Mouse (Mus musculus) kidney, adult 2 months (tissue): Measurements from ENCODE around the gene Nav3. TPM values are rescaled to one million over a fixed set of nuclear protein-coding genes. Genes with fewer than 3 reads are reported as not detected.

ENCODE experiments used
- DNase-seq: peaks from one replicate; pipeline ENCODE4 v3.0.0; 2021
- H3K27ac ChIP-seq: fragments of 200-500 bp; 2 replicates; pipeline ENCODE4 v1.5.1; 2012; ENCODE audit warnings: low read depth, low read length, control low read depth, inconsistent platforms; ENCODE audit not compliant: insufficient read depth
- H3K27me3 ChIP-seq: fragments of 200-500 bp; replicated peaks from 2 replicates; pipeline ENCODE4 v1.6.1; 2012; ENCODE audit warnings: mild to moderate bottlenecking, moderate library complexity, low read length, inconsistent platforms; ENCODE audit not compliant: control insufficient read depth, insufficient read depth
- H3K36me3 ChIP-seq: fragments of 200-500 bp; 2 replicates; pipeline ENCODE4 v1.6.1; 2012; ENCODE audit warnings: mild to moderate bottlenecking, moderate library complexity, low read length, inconsistent platforms; ENCODE audit not compliant: control insufficient read depth, insufficient read depth
- H3K4me1 ChIP-seq: fragments of 200-500 bp; 2 replicates; pipeline ENCODE4 v1.6.1; 2011; ENCODE audit warnings: low read length; ENCODE audit not compliant: control insufficient read depth, insufficient read depth
- H3K4me3 ChIP-seq: fragments of 200-500 bp; 2 replicates; pipeline ENCODE4 v1.5.1; 2011; ENCODE audit warnings: mild to moderate bottlenecking, low read depth, low read length, control low read depth; ENCODE audit not compliant: insufficient read depth
- CTCF ChIP-seq: fragments of 200-500 bp; conservative IDR thresholded peaks from 2 replicates; pipeline ENCODE4 v1.5.1; 2011; ENCODE audit warnings: low read depth, mild to moderate bottlenecking, control low read depth, low read length, moderate library complexity, mixed read lengths; ENCODE audit not compliant: insufficient read depth, insufficient read length
- POLR2A ChIP-seq: fragments of 200-500 bp; IDR thresholded peaks from one replicate; pipeline ENCODE4 v1.6.1; 2011; ENCODE audit warnings: low read depth, low read length, control low read depth
- WGBS: fragments of 180-500 bp; shearing (Covaris S2); methylation state at CpG from one replicate; pipeline ENCODE4 v1.1.7; 2018; 5-methylcytosine and 5-hydroxymethylcytosine counted together
- polyA plus RNA-seq: library from polyadenylated mRNA; depleted of rRNA; stranded (reverse); fragments of >200 nt; gene quantifications from 2 replicates; pipeline ENCODE4 v1.2.3, GENCODE M21; 2012

Gene Nav3
- polyA plus RNA-seq, 1 experiment: 1.8 TPM

DNA sequence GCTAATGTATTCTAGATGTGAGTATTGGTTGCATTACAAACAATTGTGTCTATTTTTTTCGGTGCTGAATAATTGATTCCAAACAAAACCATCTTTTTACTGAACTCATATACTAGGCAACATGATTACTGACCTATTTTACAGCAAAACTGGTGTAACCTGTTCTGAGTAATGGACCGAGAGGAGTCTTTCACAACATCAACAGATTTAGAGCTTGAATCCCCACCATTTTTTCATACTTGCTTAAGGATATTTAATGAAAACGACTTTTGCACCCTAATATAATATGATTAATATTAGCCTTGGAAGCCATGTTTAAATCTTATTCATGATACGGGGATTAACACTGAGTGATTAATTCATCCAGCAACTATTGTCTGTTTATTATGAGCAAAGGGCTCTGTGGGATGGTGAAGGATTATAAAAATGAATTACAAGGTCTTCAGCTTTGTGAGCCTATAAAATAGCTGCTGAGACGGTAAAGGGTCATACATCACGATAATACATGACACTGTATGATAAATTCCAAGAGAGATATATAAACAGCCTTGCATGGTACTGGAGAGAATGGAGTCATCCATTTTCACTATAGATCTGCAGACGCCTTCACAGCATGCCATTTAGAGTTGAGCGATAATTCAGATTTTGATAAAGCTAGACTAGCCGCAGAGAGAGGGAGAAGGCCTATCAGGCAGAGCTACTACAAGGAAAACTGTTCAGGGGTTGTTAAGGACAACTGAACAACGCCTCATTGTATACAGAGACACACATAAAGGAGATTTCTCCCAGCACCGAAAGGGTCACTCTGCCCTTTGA is 567.4 kb downstream of the Nav3 start:
- 74% methylated on average over 11 of the region's 11 CpGs for WGBS
- Histone ChIP-seq H3K27ac (no peak overlapping the region), H3K36me3 (no peaks in the 10 kb centered on the region), H3K4me3 (no peak overlapping the region), H3K27me3 (no peaks in the 10 kb centered on the region), H3K4me1 (no peaks in the 10 kb centered on the region)
- no peak for DNase-seq
- TF ChIP-seq CTCF (no peak), POLR2A (no peak)

DNA sequence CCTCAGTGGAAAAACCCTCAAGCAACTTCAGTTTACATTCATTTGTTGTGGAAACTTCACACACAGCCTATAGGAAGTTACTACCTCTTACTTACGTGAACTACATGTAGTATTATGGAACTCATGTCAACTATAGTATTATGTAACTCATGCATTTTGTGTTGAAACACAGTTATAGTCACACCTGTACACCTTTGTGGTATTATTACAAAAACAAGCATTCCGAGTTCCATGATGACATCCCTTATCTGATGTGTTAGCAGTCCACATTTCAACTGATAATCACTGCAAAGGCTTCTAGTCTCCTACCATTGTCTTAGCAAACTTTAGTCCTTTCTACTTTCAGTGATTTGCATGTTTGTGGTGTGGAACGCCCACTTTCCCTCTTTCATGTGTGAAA is 568.8 kb downstream of the Nav3 start:
- TF ChIP-seq CTCF (no peak), POLR2A (no peak)
- no peak overlapping the region for H3K4me3 ChIP-seq
- no peak overlapping the region for H3K27ac ChIP-seq
- WGBS: 87% methylated on average over 3 of the region's 3 CpGs
- H3K4me1 ChIP-seq: no peaks in the 10 kb centered on the region
- no peaks in the 10 kb centered on the region for H3K36me3 ChIP-seq
- H3K27me3 ChIP-seq: no peaks in the 10 kb centered on the region
- no peak for DNase-seq

DNA sequence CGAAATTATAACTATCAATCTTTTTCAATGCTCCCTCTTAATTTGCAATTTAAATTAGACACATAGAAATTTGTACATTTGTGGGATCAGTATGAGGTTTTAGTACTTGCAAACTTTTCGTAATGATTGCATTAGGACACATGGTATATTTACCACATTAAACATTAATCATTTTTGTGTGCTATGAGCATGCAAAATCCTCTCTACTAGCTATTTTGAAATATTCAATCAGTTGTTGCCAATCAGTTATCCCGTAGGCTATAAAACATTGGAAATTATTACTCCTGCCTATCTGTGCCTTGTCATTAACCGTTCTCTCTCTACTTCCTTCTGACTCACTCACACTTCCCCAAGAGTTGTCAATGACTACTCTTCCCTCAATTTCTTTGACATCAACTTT is 579.9 kb downstream of the Nav3 start:
- Histone ChIP-seq H3K36me3 (no peaks in the 10 kb centered on the region), H3K27ac (no peak overlapping the region), H3K27me3 (no peaks in the 10 kb centered on the region), H3K4me3 (no peak overlapping the region), H3K4me1 (no peaks in the 10 kb centered on the region)
- no peak for DNase-seq
- TF ChIP-seq POLR2A (no peak), CTCF (no peak)
- 85% methylated on average over 4 of the region's 4 CpGs for WGBS

DNA sequence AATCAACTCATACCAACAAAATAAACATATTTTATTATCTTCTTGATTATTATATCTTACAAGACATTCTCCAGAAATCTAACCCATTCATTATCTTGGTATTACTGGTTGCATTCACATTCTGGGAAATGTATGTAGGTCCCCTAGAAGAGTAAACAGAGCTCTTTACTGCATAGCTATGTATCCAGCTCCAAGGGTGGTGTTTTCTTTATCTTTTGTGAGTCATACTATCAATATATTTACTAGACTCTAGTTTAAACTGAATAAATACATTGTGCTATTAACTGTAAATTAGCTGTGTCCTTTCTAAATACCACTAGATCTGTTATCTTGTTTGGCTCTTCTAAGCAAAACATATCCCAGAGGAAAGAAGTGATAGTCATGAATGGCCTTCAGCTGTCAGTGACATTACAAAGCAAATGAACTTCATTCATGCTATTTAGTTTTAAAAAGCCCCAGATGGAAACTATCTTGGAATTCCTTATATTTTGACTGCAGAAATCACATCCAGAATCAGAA is 580.6 kb downstream of the Nav3 start:
- Histone ChIP-seq H3K4me1 (no peaks in the 10 kb centered on the region), H3K27ac (no peak overlapping the region), H3K36me3 (no peaks in the 10 kb centered on the region), H3K27me3 (no peaks in the 10 kb centered on the region), H3K4me3 (no peak overlapping the region)
- TF ChIP-seq POLR2A (no peak), CTCF (no peak)
- DNase-seq: no peak

DNA sequence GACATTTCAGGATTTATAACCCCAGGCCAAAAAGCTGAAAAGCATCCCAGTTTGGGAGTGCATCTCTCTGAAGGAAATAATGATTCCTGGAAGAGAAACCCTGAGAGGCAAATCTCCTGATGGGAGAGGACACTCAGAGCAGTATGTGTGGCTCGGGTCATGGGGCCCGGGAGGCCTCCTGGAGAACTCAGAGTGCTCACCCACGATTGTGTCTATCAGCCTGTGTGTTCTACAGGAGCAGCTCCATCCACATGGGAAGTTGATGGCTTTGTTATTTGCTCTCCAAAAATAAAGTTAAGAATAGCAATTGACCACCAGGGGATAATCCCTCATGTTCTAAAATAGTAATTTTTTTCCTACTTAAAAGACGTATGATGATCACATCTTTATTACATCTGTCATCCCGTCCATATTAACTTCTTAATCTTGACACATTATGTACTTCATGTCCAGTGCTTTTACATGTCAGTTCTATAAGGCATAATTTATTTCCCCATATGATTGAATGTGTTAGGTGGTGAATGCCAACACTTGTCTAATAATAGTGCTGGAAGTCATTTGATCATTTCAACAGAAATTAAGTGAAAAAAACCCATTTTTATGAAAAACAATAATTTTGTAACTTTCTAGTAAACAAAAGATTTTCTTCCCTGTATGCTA is 581.2 kb downstream of the Nav3 start:
- Histone ChIP-seq H3K36me3 (no peaks in the 10 kb centered on the region), H3K4me1 (no peaks in the 10 kb centered on the region), H3K4me3 (no peak overlapping the region), H3K27me3 (no peaks in the 10 kb centered on the region), H3K27ac (no peak overlapping the region)
- DNase-seq: no peak
- 50% methylated on average over 5 of the region's 5 CpGs for WGBS
- TF ChIP-seq POLR2A: no peak
- no peak for TF ChIP-seq CTCF

DNA sequence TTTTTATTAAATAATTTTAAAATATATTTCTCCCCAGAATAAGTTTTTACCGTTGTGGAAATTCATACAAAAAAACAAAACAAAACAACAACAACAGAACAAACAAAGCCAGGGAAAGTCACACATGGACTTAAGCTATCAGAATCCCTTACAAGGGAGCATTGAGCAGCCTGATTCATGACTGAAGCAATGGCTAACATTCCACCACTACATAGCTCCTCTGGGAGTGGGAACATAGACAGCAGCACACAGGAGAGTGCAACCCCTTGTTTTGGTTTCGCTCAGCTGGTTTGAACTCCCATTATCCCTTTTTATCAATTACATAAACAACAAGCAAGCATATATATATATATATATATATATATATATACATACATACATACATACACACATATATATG is 589.9 kb downstream of the Nav3 start:
- no peak for DNase-seq
- TF ChIP-seq POLR2A: no peak
- Histone ChIP-seq H3K27ac (no peak overlapping the region), H3K4me1 (no peaks in the 10 kb centered on the region), H3K36me3 (no peaks in the 10 kb centered on the region), H3K4me3 (no peak overlapping the region), H3K27me3 (no peaks in the 10 kb centered on the region; the same call in 1 of the 2 replicates)
- 69% methylated on average over 2 of the region's 2 CpGs for WGBS

DNA sequence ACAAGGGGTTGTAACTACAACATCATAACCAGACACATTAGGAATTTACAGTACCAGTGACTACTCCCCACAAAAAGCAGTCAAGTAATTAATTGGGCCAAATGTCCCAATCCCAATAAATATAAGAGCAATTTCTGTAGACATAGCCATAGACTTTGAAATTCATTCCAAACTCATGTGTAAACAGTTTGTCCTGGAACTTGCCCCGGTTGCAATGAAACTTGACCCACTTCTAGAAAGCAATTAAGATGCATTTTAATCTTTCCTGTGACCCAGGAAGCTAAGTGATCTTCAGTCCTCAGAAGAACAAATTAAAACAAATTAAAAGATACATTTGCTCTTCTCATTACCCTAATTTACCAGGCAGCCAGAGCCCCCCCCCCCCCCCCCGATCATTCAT is 590.6 kb downstream of the Nav3 start:
- H3K27me3 ChIP-seq: no peaks in the 10 kb centered on the region; the same call in 1 of the 2 replicates
- DNase-seq: peak; percentile 22
- 5% methylated on average over 2 of the region's 2 CpGs for WGBS
- no peak overlapping the region for H3K27ac ChIP-seq
- TF ChIP-seq POLR2A (no peak), CTCF (no peak)
- no peaks in the 10 kb centered on the region for H3K36me3 ChIP-seq
- no peaks in the 10 kb centered on the region for H3K4me1 ChIP-seq
- H3K4me3 ChIP-seq: no peak overlapping the region
